Mouse (Mus musculus): ENCODE data around the gene Ccnyl1.

DNA sequence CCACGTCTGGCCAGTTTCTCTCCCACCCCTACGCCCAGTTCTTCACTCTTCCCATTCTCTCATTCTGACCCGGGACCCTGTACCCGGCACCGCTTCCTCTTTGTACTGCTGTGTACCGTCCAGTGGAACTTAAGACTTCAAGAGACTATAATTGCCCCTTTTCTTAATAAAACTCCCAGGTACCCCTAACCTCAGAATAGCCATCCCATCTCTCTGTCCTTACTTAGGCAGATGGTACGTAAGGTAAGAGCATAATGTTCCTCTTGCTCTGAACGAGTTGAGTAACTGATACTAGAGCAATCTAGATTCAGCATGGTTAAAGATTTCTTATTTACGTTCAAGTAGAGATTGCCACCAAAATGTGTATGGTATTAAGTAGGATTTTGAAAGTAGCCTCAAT lies 1.3 kb downstream of the Ccnyl1 start:
- TF ChIP-seq CTCF (IDR thresholded peaks at IDR 0.05; ENCODE audit: borderline replicate concordance, extremely low read depth, insufficient read depth, insufficient read length) (no peak), POLR2A (IDR thresholded peaks at IDR 0.05; ENCODE audit: borderline replicate concordance, extremely low read depth, insufficient read depth, insufficient read length, poor library complexity, severe bottlenecking) (no peak)

Data from brain, embryonic 14.5 days (tissue).